Mouse (Mus musculus) layer of hippocampus, postnatal 25 days (tissue): Measurements from ENCODE around the gene Ring1. TPM values are rescaled to one million over a fixed set of nuclear protein-coding genes. Genes with fewer than 3 reads are reported as not detected.

Experiments used
- DNase-seq, 2 experiments: peaks; one replicate each; pipeline ENCODE4 v3.0.0; 2022; ENCODE audit warnings: mixed read lengths in 2 of 2, low spot score in 1 of 2; ENCODE audit errors: extremely low spot score in 1 of 2
- total RNA-seq, 2 experiments: library from RNA; stranded (reverse); gene quantifications; 2 replicates each; pipeline ENCODE4 v1.2.3; 2021

Gene Ring1
- 10 to 100 TPM; 37.1 to 44.3 TPM for total RNA-seq

- peak; percentile 83 to 94 for DNase-seq
These were observed at the start of gene Ring1 for GRCm38 (mm10) chr17:34024317-34024821. TSS of gene Ring1 (minus strand) at chr17:34024680.

DNA sequence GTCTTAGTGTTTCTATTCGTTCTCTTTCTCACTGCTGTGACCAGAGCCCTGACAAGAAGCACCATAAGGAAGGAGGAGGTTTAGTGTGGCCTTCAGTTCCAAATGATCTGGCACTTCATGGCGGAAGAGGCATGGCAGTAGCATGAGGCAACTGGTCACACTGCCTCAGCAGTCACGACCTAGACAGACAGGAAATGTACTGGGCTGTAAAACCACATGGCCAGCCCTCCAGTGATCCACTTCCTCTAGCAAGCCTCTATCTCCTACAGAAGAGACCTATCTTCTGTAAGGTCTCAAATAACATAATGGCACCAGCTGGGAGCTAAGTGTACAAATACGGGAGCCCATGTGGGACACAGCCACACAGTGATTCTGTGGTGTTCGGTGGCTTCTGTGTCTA is 47.6 kb upstream of the Ring1 start:
- no peak for DNase-seq

- DNase-seq = no peak
These were observed 44.4 kb upstream of the Ring1 start for GRCm38 (mm10) chr17:34068864-34069263.

GRCm38 (mm10) chr17:34057224-34057623 is 32.7 kb upstream of the Ring1 start:
- DNase-seq = no peak

DNA sequence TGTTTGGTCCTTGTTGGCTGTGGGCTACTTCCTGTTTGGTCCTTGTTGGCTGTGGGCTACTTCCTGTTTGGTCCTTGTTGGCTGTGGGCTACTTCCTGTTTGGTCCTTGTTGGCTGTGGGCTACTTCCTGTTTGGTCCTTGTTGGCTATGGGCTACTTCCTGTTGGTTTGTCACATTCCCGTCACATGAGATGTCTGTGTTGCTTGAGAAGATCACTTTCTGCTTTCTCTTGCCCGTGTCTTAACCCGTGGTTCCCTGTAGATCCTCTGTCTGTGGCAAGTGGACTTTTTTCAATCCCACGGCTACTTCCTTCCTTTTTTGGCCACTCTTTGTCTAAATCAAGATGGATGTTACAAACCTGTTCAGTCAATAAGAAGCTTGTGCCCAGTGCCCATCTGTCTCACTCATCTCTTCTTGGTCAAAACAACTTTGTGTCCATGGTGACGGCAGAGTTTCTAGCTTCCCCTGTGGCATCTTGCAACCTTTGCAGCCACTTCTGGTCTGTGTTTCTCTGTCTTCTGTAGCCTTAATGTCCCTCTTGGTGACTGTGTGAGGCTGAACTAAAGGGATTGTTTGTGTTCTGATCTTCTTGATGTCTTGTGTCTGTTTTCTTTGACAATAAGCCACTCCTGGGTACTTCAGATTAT is 23.0 kb upstream of the Ring1 start:
- DNase-seq = no peak

- DNase-seq = no peak
These were observed 21.5 kb upstream of the Ring1 start for GRCm38 (mm10) chr17:34045941-34046340.

DNA sequence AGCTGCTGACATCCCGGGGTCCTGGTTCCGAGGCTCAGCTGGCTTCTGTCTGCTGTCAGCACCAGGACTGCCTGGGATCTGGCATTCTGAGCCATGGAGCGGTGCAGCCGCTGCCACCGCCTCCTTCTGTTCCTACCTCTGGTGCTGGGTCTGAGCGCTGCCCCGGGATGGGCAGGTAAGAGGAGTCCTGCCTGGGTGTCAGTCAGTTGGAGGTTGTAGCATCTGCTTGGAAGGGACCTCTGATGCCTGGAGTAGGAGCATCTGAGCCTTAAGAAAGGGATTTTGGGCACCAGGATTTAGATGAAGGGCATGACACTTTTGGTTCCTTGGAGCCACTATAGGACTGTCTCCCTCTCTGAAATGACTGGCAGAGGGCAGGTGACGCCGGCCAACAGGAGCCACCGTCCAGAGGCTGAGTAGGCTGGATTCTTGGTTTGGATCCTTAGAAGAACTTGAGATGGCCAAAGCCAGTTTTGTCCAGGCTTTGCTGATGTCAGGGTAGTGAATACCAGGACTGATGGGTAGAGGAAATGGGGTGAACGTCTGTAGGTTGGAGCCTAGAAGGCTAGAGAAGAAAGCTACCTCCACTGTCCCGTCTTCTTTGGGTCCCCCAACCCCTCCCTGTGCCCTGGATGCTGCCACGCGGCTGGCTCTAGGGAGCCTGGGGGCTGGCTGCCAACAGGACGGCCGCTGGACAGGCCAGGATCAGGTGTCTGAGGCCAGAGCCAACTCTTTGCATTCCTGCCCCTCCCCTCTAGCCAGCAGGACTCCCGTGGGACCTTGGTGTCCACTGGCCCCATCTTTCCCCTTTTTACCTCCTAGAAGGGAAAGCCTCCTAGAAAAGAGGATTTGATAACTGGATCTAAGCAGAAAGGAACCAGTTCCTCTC is 15.3 kb upstream of the Ring1 start:
- DNase-seq = no peak

- DNase-seq = no peak
These were observed 14.5 kb upstream of the Ring1 start, which contains the start of gene Col11a2 for GRCm38 (mm10) chr17:34038878-34039561. TSS of gene Col11a2 (plus strand) at chr17:34039437.

DNA sequence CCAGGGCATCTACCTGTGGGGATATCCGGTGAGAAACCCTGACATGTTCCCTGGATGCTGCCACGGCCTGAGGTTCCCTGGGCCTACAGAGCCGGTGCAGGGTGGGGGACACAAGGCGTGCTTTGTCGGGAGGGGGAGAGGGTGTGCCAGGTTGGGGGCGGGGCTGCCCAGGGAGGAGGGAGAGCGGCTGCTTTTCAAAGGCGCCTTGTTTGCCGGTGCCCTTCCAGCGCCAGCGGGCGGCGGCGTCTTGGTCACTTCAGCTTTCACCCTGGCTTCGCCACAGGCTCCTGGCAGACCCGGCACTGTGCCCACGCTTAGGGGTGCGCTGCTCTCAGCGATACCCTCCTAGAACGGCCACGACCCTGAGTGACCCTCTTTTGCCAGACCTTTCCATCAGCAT is 14.0 kb upstream of the Ring1 start:
- peak in 1 of 2 experiments; percentile 61 for DNase-seq

- DNase-seq = no peak
These were observed 12.8 kb upstream of the Ring1 start for GRCm38 (mm10) chr17:34037241-34037640.

GRCm38 (mm10) chr17:34036647-34037046 is 12.2 kb upstream of the Ring1 start:
- DNase-seq = no peak

DNA sequence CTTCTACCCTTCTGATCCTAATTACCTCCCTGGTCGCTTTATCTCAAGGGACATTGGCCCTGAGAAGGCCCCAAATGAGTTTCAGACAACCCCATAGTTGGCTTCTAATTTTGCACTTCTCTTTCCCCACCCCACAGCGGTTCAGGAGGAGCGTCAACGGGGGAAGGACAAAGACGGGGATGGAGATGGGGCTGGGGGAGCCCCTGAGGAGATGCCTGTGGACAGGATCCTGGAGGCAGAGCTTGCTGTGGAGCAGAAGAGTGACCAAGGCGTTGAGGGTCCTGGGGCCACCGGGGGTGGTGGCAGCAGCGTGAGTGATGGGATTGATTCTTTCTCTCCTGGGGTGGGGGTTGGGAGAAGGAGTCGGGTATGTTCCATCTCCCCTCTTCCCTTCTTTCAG is 11.0 kb upstream of the Ring1 start:
- no peak for DNase-seq

DNA sequence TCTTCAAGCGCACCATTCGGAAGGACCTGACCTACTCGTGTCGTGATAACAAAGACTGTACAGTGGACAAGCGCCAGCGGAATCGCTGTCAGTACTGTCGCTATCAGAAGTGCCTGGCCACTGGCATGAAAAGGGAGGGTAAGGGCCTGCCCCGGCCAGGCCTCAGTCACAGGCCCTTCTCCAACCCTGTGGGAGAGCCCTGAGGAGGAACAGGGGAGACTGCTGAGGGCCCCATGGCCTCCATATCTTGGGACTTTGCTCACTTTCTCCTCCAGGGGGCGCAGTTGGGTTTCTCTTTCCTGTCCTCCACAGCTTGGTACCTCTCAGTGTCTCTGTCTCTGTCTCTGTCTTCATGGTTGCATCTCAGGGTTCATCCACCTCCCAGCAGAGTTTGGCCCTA is 9.6 kb upstream of the Ring1 start:
- peak in 1 of 2 experiments; percentile 79 for DNase-seq

GRCm38 (mm10) chr17:34033441-34033840 is 9.0 kb upstream of the Ring1 start:
- DNase-seq = no peak

GRCm38 (mm10) chr17:34032806-34033205 is 8.3 kb upstream of the Ring1 start:
- no peak for DNase-seq

DNA sequence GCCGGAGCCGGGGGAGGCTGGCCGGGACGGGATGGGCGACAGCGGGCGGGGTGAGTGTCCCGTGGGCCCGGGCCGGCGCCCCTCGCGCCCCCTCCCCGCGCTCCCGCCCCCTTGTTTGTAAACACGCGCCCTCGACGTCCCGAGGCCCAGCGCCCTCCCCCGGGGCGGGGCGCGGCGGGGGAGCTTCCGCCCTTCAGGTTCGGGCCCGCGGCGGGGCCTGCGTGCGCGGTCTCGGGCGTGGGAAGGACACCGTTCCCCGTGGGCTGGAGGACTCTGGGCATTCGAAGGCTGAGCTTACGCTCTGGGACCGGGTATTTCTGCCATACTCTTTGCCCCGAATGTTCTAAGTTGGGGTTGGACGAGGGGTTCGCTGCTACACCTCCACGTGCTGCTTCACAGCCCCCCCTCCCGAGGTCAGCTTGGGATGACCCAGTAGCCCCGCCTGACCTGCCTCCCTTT is 7.7 kb upstream of the Ring1 start:
- no peak for DNase-seq

GRCm38 (mm10) chr17:34031465-34032173 is 7.1 kb upstream of the Ring1 start, which contains the start of the genes Slc39a7 and Rxrb:
TSS of gene Slc39a7 (minus strand) at chr17:34031682.
TSS of gene Rxrb (plus strand) at chr17:34031812.
- DNase-seq = peak; percentile 97 to 98

DNA sequence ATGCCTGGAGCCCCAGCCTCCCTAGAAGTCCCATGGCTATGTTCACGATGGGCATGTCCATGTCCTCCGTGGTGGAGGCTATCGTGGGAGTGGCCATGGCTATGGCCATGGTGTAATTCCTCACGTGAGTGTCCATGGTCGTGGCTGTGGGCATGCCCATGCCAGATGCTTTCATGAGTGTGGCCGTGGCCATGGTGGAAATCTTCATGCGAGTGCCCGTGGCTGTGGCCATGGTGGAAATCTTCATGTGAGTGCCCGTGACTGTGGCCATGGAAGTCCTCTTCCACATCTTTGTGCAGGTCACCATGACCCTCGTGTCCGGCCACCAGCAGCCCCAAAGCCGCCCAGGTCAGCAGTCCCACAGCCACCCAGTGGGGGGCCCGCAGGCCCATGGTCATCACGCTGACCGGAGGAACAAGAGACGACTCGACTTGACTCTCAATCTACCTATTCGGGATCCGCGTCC is 6.4 kb upstream of the Ring1 start:
- no peak for DNase-seq

- no peak for DNase-seq
These were observed 5.6 kb upstream of the Ring1 start for GRCm38 (mm10) chr17:34029890-34030595.
